Mouse (Mus musculus): ENCODE measurements around the gene Anxa11. TPM values are rescaled to one million over a fixed set of nuclear protein-coding genes. Genes with fewer than 3 reads are reported as not detected.
"Not testable (repeated sequence)": the region's sequence is repeated elsewhere in the genome, so short reads cannot be mapped to it uniquely, and the experiment has no call there.

Anxa11 gene
- polyA plus RNA-seq, 1 experiment from 2014 or later = 13.3 TPM

DNA sequence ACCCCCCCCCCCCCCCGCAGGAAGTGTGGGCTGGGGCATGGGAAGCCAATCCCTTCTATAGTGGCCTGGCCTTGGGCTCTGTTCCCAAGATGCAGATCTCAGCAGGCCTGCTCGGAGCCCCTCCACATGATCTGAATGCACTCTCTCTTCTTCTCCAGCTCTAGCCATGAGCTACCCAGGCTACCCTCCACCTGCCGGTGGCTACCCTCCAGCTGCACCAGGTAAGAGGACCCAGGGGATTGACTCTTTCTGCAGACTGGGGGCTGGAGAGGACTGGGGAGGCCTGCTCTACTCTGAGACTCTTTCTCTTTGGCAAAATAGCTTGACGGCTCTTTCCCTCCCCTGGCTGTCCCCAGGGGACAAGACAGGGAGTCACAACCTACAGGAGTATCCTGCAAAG is 26.8 kb downstream of the Anxa11 start:
- no peak overlapping the region for H3K4me3 ChIP-seq (ENCODE audit: low read depth, low read length)
- WGBS (ENCODE audit: insufficient replicate concordance) = 53% methylated on average over 3 of the region's 4 CpGs
- H3K27ac ChIP-seq (ENCODE audit: low read length) = no peak overlapping the region
- no peak for ATAC-seq (ENCODE audit: low read depth)
- no peak overlapping the region for H3K4me2 ChIP-seq (ENCODE audit: low read depth, low read length)
- no peaks in the 10 kb centered on the region for H3K9me3 ChIP-seq (replicated peaks; ENCODE audit: control insufficient read depth, low read length)
- no peaks in the 10 kb centered on the region for H3K27me3 ChIP-seq (ENCODE audit: control insufficient read depth, insufficient read depth, low read depth, low read length)
- no peak overlapping the region for H3K9ac ChIP-seq (ENCODE audit: low read depth, low read length)
- H3K4me1 ChIP-seq (ENCODE audit: control insufficient read depth, low read depth, low read length) = peaks cover 5% of the 10 kb centered on the region
- no peaks in the 10 kb centered on the region for H3K36me3 ChIP-seq (ENCODE audit: control insufficient read depth, insufficient read depth)

DNA sequence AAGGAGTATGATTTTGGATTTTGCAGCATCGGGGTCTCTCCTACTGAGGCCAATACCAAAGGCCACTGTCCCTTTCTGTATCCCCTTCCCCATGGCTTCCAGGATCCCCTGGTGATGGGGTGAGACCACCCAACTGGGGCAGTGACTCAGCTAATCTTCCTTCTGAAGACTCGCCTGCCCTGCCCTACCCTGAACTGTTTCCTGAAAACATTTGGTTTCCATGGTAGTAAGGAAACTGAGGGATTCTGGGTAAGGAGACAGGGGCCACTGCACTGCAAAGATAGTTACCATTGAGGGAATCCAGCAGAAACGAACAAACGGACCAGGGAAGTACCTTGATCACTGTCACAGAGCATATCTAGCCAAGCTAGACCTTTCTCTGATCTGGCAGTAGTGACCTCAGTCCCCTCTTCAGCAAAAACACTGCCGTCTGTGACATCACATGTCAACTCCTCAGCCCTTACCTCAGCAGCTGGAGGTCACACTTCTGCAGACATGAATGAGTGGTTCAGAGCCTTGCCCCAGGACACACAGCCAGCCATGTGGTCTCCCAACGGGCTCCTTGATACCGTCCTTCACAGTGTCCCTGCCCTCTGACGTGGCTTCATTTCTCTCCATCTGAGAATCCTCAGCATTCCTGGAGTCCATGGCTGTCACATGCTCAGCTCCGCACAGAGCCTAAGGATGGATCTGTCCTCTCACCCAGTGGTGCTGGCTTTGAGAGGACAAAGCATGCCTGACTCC is 27.4 kb downstream of the Anxa11 start:
- WGBS (ENCODE audit: insufficient replicate concordance) = 47% methylated on average over 9 of the region's 9 CpGs
- no peaks in the 10 kb centered on the region for H3K27me3 ChIP-seq (ENCODE audit: control insufficient read depth, insufficient read depth, low read depth, low read length)
- ATAC-seq (ENCODE audit: low read depth) = no peak
- H3K4me2 ChIP-seq (ENCODE audit: low read depth, low read length) = no peak overlapping the region
- H3K9ac ChIP-seq (ENCODE audit: low read depth, low read length) = no peak overlapping the region
- peaks cover 5% of the 10 kb centered on the region for H3K4me1 ChIP-seq (ENCODE audit: control insufficient read depth, low read depth, low read length)
- no peak overlapping the region for H3K4me3 ChIP-seq (ENCODE audit: low read depth, low read length)
- H3K9me3 ChIP-seq (replicated peaks; ENCODE audit: control insufficient read depth, low read length) = no peaks in the 10 kb centered on the region
- H3K36me3 ChIP-seq (ENCODE audit: control insufficient read depth, insufficient read depth) = no peaks in the 10 kb centered on the region
- H3K27ac ChIP-seq (ENCODE audit: low read length) = no peak overlapping the region

DNA sequence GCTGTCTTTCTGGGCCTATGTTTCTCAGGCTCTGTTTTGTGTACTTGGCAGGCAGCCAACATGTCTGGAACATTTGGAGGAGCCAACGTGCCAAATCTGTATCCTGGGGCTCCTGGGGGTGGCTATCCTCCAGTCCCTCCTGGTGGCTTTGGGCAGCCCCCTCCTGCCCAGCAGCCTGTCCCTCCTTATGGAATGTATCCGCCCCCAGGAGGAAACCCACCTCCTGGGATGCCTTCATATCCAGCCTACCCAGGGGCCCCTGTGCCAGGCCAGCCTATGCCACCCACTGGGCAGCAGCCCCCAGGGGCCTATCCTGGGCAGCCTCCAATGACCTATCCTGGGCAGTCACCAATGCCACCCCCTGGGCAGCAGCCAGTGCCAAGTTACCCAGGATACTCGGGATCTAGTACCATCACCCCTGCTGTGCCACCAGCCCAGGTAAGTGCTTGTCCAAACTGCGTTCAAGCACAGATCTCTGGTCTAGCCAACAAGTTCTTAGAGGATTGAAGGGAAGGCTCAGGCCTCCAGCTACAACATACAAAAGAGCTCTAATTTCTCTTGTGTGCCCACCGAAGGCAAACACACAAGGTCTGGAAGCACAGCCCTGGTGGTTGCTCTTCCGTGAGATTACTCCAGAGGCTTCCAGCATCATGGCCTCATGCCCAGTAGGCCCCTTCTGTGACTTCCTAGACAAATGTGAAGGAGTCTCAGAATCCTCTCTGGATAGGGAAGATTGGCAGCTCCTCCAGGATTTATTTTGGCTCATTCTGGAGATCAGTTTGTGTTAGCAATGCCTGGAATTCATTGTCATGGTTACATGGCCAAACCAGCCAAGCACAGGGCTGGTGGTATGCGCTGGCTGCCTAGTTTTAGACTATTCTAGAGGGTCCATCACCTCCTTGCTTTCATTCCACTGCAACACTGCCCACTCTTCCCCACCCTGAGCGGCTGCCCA is 30.8 kb downstream of the Anxa11 start:
- Histone ChIP-seq H3K4me1 (ENCODE audit: control insufficient read depth, low read depth, low read length) (peaks cover 5% of the 10 kb centered on the region), H3K36me3 (ENCODE audit: control insufficient read depth, insufficient read depth) (no peaks in the 10 kb centered on the region), H3K4me2 (ENCODE audit: low read depth, low read length) (no peak overlapping the region), H3K4me3 (ENCODE audit: low read depth, low read length) (no peak overlapping the region), H3K9ac (ENCODE audit: low read depth, low read length) (no peak overlapping the region), H3K27me3 (ENCODE audit: control insufficient read depth, insufficient read depth, low read depth, low read length) (no peaks in the 10 kb centered on the region), H3K9me3 (replicated peaks; ENCODE audit: control insufficient read depth, low read length) (no peaks in the 10 kb centered on the region), H3K27ac (ENCODE audit: low read length) (no peak overlapping the region)
- 69% methylated on average over 8 of the region's 8 CpGs for WGBS (ENCODE audit: insufficient replicate concordance)
- no peak for ATAC-seq (ENCODE audit: low read depth)

DNA sequence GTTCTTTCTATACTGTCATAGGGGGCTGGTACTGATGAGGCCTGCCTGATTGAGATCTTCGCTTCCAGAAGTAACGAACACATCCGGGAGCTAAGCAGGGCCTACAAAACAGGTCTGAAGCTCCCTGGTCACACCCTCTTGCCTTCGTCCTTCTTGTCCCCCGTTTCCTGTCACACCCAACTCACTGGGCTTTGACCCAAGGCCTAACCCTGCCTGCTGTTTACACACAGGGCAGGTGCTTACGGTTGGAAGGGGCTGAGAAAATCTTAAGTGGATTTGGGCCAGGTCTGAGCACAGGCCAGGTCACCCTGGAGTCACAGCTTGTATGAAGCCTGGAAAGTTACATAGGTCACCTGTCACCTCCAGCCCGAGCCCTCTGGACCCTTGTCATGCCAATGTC is 34.7 kb downstream of the Anxa11 start:
- not testable (repeated sequence) for ATAC-seq (ENCODE audit: low read depth); H3K27ac ChIP-seq (ENCODE audit: low read length)
- no CpG with 5 or more reads among the region's 7 CpGs for WGBS (ENCODE audit: insufficient replicate concordance)

DNA sequence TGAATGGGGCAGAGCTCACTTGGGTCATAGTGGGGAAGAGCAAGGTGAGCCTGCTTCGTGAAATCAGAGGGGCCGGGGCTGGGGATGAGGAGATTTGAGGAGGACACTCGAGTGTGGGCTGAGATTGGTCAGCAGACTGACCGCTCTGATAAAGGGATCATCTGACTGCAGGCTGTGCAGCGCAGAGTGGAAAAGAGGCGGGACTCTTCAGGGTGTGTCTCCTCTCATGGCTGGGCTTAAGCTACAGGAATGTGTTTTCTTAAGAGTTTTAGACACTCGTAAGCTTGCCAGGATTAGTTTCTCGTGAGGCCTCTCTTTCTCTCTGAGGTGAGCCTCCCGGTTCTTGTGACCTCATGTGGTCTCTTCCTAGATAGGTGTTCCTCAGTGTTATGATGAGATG is 39.8 kb downstream of the Anxa11 start:
- no CpG with 5 or more reads among the region's 9 CpGs for WGBS (ENCODE audit: insufficient replicate concordance)
- H3K36me3 ChIP-seq (ENCODE audit: control insufficient read depth, insufficient read depth); H3K27me3 ChIP-seq (ENCODE audit: control insufficient read depth, insufficient read depth, low read depth, low read length); H3K4me3 ChIP-seq (ENCODE audit: low read depth, low read length); ATAC-seq (ENCODE audit: low read depth); H3K9ac ChIP-seq (ENCODE audit: low read depth, low read length); H3K4me2 ChIP-seq (ENCODE audit: low read depth, low read length); H3K9me3 ChIP-seq (replicated peaks; ENCODE audit: control insufficient read depth, low read length); H3K27ac ChIP-seq (ENCODE audit: low read length); H3K4me1 ChIP-seq (ENCODE audit: control insufficient read depth, low read depth, low read length): not testable (repeated sequence)

More for the DNA sequence above, 34.7 kb downstream of the Anxa11 start:
- not testable (repeated sequence) for H3K4me2 ChIP-seq (ENCODE audit: low read depth, low read length); H3K9ac ChIP-seq (ENCODE audit: low read depth, low read length); H3K27me3 ChIP-seq (ENCODE audit: control insufficient read depth, insufficient read depth, low read depth, low read length); H3K4me1 ChIP-seq (ENCODE audit: control insufficient read depth, low read depth, low read length); H3K4me3 ChIP-seq (ENCODE audit: low read depth, low read length); H3K36me3 ChIP-seq (ENCODE audit: control insufficient read depth, insufficient read depth); H3K9me3 ChIP-seq (replicated peaks; ENCODE audit: control insufficient read depth, low read length)

DNA sequence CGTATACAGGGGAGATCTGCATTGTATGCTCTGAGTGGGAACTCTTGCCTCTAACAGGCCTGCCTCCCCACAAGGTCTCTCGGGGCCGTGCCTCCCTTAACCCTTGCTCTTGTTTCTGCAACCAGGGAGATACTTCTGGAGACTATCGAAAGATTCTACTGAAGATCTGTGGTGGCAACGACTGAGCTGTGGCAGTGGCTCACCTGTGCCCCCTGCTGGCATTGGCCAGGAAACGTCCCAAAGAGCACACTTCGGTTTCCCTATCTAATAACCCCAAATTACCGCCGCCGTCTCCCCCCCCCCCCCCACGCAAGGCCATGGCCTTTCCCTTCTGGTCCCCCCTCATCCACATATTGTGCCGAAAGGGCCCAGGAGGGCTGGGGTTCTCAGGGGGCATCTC is 43.9 kb downstream of the Anxa11 start:
- not testable (repeated sequence) for H3K4me1 ChIP-seq (ENCODE audit: control insufficient read depth, low read depth, low read length); H3K4me3 ChIP-seq (ENCODE audit: low read depth, low read length); ATAC-seq (ENCODE audit: low read depth); H3K27me3 ChIP-seq (ENCODE audit: control insufficient read depth, insufficient read depth, low read depth, low read length); H3K4me2 ChIP-seq (ENCODE audit: low read depth, low read length); H3K27ac ChIP-seq (ENCODE audit: low read length); H3K9me3 ChIP-seq (replicated peaks; ENCODE audit: control insufficient read depth, low read length); H3K9ac ChIP-seq (ENCODE audit: low read depth, low read length); H3K36me3 ChIP-seq (ENCODE audit: control insufficient read depth, insufficient read depth)
- WGBS (ENCODE audit: insufficient replicate concordance) = no CpG with 5 or more reads among the region's 12 CpGs

DNA sequence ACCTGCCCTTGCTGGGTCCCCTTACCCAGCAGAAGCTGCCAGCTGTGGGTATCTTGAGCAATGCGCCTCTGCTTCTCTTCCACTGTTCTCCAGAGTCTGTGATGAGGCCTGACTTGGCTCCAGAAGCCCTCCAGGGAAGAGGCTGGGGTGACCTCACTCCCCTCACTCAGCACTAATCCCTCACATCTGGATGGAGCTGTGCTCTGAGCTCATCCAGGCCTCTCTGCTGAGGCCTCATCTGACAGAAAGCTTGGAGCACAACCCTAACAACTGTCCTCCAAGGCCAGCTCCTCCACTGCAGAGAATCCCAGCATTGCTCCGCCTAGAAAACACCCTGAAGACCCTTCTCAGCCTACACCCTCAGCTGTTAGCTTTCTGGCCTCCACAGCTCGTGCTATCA is 52.6 kb downstream of the Anxa11 start:
- no CpG with 5 or more reads among the region's 3 CpGs for WGBS (ENCODE audit: insufficient replicate concordance)
- ATAC-seq (ENCODE audit: low read depth); H3K4me2 ChIP-seq (ENCODE audit: low read depth, low read length): not testable (repeated sequence)

DNA sequence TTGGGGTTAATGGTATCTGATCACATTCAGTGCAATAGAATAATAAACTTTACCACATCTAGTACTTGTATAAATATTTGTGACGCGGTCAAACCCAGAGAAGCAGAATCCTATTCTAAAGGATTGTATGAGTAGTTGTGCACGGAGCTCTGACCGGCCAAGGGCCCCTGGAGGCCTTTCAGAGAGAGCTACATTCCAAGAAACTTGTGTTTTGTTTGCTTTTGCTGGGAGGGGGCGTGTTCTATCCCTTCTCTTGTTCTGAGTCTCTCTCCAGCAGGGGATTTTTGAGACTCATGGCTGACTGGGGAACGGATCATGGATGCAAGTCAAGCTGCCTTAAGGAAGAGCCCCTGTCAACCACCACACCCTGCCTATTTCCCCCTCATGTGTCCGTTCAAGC is 53.7 kb downstream of the Anxa11 start:
- not testable (repeated sequence) for H3K36me3 ChIP-seq (ENCODE audit: control insufficient read depth, insufficient read depth); ATAC-seq (ENCODE audit: low read depth)

More for the DNA sequence above, 52.6 kb downstream of the Anxa11 start:
- H3K27me3 ChIP-seq (ENCODE audit: control insufficient read depth, insufficient read depth, low read depth, low read length); H3K9me3 ChIP-seq (replicated peaks; ENCODE audit: control insufficient read depth, low read length); H3K27ac ChIP-seq (ENCODE audit: low read length); H3K9ac ChIP-seq (ENCODE audit: low read depth, low read length); H3K36me3 ChIP-seq (ENCODE audit: control insufficient read depth, insufficient read depth); H3K4me1 ChIP-seq (ENCODE audit: control insufficient read depth, low read depth, low read length); H3K4me3 ChIP-seq (ENCODE audit: low read depth, low read length): not testable (repeated sequence)

DNA sequence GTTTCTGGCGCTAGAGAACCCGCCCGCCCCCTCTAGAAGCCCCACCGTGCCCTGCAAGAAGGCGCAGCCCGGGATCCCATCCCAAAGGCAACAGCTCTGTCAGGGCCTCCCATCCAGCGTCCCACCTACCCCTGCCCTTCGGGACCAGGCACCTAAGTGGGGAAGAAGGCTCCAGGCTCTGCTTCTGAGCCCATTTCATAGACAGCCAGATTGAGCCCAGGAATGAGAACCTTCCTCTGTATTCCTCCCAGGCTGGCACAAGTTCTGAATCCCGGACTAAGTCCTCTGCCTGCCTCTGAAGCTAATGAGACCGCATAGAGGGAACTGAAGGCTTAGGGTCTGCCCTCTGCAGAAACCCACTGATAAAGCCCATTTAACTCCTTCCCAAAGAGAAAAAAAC is 61.0 kb downstream of the Anxa11 start, which contains the start of gene Plac9a:
Plac9a (minus strand) TSS at position 101 of the 400 bp plus-strand sequence.
- H3K27me3 ChIP-seq (ENCODE audit: control insufficient read depth, insufficient read depth, low read depth, low read length); H3K4me2 ChIP-seq (ENCODE audit: low read depth, low read length); H3K27ac ChIP-seq (ENCODE audit: low read length); H3K36me3 ChIP-seq (ENCODE audit: control insufficient read depth, insufficient read depth); ATAC-seq (ENCODE audit: low read depth); H3K4me1 ChIP-seq (ENCODE audit: control insufficient read depth, low read depth, low read length); H3K9ac ChIP-seq (ENCODE audit: low read depth, low read length); H3K9me3 ChIP-seq (replicated peaks; ENCODE audit: control insufficient read depth, low read length); H3K4me3 ChIP-seq (ENCODE audit: low read depth, low read length): not testable (repeated sequence)
- no CpG with 5 or more reads among the region's 10 CpGs for WGBS (ENCODE audit: insufficient replicate concordance)

More for the DNA sequence above, 53.7 kb downstream of the Anxa11 start:
- H3K4me3 ChIP-seq (ENCODE audit: low read depth, low read length); H3K9ac ChIP-seq (ENCODE audit: low read depth, low read length); H3K4me1 ChIP-seq (ENCODE audit: control insufficient read depth, low read depth, low read length); H3K9me3 ChIP-seq (replicated peaks; ENCODE audit: control insufficient read depth, low read length); H3K27me3 ChIP-seq (ENCODE audit: control insufficient read depth, insufficient read depth, low read depth, low read length); H3K27ac ChIP-seq (ENCODE audit: low read length); H3K4me2 ChIP-seq (ENCODE audit: low read depth, low read length): not testable (repeated sequence)
- no CpG with 5 or more reads among the region's 7 CpGs for WGBS (ENCODE audit: insufficient replicate concordance)
